Mouse (Mus musculus) 3134 (cell line): ENCODE measurements at regions not wholly inside any gene's neighbourhood (a gene's known extent, or its start where the extent isn't known, plus 50 kb on each side); places are given as distances from the start of the nearest gene placed in this dataset.
A peak's percentile ranks its signal among the peaks of the same experiment; 100 is the strongest.

Source experiments
- DNase-seq: peaks from one replicate; pipeline ENCODE4 v3.0.0-alpha.2; 2011; ENCODE audit warnings: low spot score; ENCODE audit not compliant: insufficient read length; ENCODE audit errors: extremely low read depth

DNA sequence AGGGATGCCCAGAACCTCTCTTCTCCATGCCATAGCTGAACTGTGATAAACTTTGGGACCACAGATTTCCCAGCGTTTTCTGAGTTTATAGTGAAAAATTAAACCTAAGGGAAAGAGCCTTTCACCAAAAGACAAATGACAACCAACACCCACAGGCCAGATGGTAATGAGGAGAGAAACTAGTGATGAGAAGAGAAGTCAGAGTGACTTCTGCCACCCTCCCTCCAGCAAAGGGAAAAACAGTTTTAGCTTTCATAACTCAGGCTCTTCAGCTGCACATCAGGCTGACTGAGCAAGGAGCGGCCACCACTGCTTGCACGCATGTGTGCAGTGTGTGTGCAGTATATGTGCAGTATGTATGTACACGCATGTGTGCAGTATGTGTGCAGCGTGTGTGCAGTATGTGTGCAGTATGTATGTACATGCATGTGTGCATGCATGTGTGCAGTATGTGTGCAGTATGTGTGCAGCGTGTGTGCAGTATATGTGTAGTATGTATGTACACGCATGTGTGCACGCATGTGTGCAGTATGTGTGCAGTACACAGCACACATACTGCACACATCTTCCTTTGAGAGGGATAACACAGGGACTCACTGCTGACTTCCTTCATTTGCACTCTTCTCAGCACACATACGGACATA is 208.1 kb upstream of the Ppargc1a start:
- no peak for DNase-seq

DNA sequence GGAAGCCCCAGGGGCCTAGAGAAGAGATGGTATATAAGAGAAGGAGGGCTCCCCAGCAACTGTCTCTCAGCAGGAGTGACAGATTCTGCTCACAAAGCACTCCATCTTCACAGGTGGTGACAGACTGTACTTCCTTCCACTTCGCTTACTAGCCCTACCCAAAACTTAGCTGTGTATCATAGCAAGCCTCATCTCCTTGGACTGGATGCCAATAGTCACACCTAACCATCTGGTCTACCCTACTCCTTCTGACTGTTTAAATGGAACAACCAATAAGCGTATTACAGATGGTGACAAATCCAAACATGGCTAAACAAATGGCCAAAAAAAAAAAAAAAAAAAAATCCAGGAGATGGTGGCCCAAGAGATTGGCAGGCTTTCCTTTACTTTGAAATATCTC is 204.1 kb upstream of the Ppargc1a start:
- DNase-seq = no peak

DNA sequence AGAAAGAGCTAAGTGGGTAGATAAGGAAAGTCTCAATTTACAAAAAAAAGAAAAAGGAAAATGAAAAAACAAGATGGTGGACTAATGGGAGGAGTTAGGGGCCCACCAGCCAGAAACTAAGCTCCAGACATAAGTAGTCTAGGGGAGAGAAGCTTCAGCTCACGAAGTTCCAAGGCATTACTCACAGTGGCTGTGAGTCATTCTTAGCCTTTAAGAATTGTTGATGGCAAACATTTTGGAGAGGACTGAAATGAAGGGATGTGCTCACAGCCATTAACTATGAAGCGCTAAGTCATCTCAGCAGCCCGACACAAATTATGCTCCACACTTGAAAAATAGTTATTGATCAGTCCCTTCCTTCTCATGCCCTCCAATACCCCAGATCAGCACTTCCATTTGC is 198.6 kb upstream of the Ppargc1a start:
- DNase-seq = no peak

DNA sequence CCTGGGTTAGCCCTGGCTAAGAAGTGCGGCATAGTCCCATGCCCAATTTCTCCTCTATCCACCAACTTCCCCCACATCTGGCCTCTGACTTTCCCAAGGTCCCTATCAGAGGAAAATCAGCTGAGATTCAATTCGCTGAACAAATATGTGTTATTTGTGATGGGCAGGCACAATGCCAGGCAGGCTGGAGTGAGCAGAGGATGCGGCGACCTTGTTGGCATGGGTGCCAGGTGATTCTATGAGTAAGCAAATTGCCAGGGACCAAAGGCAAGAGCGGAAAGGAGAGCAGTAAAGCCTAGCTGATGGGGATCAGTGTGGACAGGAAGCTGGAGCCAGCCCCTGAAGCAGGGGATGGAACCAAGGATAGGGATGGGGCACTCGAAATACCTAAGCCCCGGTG is 196.9 kb upstream of the Ppargc1a start:
- DNase-seq = no peak

DNA sequence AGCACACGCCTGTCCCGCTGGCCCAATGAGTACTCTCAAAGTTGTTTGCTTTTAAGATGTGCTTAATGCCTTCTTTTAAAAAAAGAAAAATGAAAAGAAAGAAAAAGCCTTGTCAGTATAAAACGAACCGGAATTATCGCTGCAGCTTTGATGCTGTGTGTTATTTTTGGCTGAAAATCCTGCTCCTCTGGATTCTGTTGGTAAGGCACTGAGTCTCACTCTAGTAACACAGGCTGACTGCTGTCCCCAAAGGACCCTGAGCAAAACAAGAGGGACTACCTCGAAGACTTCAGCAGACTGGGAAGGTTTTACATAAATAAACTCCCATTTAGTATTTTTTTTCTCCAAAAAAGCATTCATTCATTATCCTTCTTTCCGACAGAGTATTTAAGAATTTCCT is 196.1 kb upstream of the Ppargc1a start:
- DNase-seq = no peak

DNA sequence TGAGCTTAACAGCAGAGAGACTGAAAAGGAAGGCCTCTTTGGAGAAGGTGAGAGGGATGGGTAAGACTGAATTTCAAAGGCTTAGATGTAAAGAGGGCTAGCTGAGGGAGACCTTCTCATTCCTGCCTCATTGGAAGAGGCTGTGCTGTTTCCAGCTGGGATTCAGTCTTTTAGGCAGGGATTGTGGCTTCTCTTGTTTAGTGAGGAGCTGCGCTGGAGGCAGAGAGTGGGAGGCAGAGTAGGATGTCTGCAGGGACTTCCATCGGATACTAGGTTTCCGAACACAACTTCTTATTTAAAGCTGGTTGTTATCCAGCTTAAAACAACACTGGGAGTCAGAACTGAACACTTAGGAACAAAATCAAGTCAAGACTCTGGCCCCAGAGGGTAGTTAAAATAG is 194.8 kb upstream of the Ppargc1a start:
- no peak for DNase-seq

DNA sequence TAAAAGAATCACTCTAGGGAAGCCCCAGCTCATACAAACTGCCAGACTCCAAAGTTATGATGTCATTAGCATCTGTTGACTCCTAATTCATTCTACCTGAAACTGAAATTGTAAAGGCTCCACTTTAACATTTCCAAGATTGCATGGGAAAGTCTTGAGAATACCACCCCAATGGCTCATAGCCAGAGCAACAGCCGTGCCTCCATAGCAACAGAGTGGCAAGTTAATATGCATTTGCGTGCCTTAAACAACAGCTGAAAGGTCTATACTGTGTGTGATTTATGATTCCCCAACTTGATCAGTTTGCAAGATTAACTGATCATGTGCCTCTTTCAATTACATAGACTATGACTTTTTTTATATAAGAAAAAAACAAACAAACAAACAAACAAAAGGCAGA is 190.8 kb upstream of the Ppargc1a start:
- DNase-seq = no peak

DNA sequence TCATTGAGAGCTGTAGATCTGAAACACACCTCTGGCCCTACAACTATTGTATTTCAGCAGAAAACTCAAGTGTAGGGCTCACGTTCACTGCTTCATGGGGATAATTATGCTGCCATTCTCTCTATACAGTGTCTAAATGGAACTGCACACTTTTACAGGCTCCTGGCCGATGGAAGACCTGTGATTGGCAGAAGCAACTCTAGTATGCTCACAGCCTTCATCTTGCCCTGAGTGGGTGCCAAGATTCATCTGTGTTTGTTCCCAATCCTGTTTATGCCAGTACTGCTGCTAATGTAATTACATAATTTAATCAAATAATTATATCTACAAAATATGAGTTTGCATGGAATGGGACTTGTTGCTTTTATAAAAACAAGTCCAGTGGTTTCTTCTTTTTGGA is 190.3 kb upstream of the Ppargc1a start:
- no peak for DNase-seq

DNA sequence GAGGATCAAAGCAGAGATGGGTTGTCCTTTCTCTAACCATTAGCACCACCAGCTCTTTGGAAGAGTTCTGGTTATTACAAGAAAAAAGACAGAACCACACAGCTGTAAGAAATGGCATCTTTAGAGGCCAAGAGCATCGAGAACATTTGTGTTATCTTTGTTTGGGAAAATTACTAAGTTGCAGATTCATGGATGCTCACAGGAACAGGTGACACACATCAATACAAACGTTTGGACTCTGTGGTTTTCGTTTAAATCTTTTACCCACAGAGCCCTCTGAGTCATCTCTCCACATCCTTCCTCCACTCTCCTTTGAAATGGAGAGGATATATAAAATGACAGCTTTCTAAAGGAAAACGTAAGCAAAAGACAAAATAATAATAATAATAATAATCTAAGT is 184.5 kb upstream of the Ppargc1a start:
- no peak for DNase-seq

DNA sequence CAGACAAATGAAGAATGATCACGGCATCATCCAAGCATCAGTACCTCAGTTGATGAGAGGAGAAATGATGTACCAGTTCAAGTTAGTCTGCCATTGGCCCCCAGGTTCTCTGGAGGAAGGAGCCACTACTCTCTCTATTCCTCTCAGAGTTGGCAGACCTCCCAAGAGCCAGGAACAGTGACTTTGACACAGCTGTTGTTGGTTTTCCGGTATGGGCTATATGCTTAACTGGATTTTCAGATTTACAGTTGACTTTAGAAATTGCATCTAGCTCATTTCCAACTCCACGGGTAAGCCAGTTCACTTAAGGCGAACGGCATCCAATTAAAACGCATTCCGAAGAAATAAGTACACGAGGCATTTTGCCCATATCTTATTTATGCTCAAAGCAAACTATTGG is 182.9 kb upstream of the Ppargc1a start:
- DNase-seq = no peak

DNA sequence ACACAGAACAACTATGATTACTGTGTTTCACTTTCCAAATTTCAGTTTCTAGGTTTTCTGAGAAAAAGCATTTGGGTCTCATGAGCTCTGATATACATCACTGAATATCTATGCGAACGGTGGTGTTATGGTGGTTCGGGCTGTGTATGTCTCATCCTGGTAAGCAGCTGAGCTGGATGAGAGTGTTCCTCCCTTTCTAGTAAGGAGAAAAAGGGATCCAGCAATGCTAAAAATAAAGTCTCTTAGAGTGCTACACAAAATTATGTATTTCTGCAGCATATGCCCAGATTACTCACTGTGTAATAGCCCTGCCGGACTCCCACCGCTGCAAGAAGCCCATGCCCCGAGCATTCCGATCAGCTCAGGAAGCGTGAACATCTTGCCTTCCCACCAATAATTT is 173.4 kb upstream of the Ppargc1a start:
- DNase-seq = no peak

DNA sequence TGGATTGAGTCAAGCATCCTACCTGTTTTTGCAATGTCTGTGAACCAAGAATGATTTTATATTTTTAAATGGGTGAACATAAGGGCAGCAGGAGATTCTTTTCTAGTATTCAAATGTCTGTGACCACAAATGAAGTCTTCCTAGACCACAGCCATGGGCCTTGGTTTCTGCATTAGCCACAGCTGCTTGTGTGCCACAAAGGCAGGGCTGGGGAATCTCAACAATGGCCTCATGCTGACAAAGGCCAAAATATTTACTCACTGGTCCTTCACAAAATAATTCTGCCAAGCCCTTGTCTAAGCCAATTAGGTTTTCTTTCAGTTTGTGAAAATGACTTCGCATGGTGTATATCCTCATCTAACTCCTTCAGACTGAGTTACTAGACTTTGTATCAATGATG is 162.7 kb upstream of the Ppargc1a start:
- DNase-seq = no peak

DNA sequence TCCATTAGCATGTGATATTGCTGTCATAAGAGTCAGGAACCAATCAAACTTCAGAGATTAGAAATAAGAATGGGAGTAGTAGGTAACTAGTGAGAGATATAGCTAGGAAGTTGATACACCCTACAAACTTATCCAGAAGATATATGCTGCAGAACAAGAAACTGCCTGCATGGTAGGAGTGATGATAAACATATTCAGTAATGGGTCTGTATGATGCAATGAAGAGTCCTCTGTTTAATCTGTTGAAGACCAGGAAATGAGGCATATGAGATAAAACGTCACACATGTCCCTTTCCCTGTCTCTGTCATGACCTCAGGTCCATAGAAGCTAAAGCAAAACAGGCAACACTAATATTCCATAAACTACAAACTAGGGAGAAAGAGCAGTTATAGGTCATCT is 162.2 kb upstream of the Ppargc1a start:
- DNase-seq = no peak

DNA sequence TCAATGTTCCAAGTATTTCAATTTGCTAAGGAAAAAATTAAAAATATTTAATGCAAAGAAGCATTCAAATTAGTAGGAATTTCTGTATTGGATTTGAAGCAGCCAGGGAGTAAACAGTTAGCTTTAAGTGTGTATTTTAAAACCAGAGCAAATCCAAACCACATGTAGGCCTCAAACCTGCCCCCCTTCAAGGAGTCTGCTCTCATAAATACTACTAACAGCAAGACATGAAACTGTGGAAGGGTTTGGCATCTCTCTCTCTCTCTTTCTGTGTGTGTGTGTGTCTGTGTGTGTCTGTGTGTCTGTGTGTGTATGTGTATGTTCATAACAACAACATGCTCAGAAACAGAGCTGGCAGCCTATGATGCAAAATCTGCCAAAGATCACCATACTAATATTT is 159.2 kb upstream of the Ppargc1a start:
- no peak for DNase-seq

DNA sequence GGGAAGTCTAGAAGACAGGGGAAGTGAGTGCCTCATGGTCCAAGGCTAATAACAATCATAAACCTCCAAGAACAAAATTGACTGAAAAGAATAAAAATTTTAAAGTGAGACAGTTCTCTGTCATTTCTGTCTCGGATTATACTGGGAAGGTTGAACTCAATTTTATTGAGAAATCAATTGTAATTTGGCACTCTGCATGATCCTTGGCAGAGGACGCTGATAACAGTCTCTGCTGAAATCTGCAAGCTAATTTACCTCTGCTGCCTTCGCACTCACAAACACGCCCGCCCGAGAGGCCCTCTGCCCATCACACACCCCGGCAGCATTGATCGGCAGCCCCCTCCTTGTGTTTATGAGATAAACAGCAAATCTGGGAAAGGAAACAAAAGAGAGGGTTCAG is 151.4 kb upstream of the Ppargc1a start:
- no peak for DNase-seq

DNA sequence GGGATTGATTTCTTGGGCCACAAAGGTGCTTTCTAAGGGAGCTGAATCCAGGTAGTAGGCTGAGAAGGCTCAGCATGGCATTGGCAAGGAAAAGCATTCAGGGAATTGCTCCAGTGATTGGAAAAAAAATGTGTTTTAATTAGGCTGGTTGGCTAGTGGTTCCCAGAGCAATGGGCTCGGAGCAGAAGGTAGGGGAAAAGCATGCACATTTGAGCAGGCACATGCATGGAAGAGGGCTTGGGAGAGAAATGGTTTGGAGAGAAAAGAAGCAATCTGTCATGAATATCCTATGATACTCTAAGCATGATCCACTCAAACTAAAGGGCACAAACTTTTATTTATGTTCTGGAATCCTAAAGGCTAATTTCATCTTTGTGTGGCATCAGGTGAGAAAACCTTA is 150.9 kb upstream of the Ppargc1a start:
- DNase-seq = no peak

DNA sequence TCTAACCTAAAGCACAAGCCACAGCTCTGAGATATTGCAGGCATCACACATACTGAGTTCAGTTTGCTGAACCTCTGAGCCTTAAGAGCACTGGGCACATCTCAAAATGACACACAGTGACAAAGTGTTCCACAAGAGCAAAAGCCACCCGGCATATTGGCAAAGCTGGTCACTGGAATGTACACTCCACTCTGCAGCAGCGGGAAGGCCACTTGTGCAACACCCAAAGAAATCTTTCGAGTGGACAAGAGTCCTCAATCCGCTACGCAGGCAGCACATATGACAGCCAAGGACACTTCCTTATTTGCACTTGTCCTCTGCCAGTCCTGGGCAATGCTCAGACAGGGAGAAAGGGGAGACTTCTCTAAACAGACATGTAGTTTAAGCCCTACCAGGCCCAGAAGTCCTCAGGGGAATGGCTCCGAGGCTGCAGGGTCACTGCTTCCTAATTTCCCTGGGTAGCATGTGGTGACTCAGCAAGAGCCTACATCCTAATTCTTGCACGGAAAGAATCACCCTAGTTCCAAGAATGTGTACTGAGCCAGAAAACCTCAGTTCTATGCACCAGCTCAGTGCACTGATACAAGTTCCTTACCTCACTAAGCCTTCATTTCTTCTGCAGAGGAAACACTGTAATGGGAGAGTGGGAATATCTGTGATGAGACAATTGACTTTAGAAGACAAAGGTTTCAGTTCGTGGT is 144.5 kb upstream of the Ppargc1a start:
- DNase-seq = peak; percentile 1

DNA sequence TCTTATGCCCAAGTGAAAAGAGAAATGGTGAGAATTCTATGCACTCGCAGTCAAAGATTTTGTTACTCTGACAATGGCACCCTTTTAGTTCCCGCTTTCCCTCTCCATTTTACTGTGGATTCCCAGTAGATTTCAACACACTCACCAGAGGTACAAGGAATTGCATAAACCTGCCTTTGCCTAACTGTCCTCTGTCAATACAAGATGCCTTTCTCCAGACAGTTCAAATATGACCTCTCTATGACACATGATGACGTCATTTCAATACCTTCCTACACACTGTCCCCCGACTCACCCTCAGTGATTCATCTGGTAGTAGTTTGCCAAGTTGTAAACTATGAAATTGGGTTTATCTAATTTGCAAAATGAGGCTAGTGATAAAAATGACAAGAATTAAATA is 143.1 kb upstream of the Ppargc1a start:
- DNase-seq = no peak

DNA sequence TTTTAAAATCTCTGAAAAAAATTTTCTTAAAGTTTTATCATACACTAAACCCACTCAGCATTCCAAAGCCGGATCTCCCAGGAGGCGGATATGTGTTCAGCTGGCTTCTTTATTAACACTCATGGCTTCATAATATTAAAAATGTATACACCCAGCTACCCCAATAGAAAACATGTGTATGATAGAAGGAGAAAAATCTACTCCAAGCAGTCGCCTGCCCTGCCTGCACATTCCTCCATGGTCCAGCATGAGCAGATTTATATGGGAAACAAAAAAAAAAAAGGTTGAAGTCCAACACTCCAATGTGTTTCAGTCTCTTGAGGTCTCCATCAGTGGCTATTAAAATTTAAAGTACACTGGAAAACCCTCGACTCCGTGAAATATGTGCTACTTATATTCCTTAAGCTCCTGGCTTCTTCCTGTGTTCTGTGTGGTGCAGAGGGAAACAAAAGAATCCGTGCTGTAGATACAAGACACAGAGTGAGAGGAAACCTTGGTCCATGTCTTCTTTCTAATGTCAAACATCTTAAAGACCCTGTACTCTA is 142.0 kb upstream of the Ppargc1a start:
- no peak for DNase-seq

DNA sequence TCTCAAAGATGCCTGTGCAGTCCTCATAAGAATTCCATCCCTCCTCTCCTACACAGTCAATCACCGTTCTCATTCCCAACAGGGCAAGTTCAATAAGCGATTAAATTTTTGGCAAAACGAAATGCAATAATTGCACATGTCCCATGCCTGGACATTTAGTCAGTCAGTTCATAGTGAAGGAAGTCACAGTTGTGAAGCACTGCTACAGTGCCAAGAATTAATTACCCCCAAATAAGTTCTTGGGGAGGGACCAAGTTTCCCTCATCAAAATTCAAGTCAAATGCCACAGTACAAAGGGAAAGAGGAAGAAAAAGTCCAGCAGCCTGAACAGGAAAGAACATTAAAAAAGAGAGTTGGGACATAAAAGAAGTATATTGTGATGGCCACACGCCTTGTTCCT is 112.4 kb upstream of the Ppargc1a start:
- DNase-seq = no peak

DNA sequence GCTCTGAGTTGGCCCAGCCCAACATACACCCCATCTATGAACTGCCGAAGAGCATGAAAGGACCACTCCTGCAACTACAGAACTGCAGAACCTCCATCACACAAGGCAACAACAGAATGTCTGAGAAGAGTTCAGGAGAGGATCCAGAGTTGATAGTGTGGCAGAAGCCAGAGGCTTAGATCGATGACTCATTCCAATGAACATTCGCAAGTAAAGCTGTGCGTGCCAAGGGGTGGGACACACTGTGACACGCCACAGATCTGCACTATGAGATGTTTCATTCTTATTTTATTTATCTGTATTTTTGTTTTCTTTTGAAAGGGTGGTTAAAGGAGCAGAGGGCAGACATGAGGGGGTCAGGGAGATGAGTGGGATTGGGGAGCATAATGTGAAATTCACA is 103.7 kb upstream of the Ppargc1a start:
- no peak for DNase-seq

DNA sequence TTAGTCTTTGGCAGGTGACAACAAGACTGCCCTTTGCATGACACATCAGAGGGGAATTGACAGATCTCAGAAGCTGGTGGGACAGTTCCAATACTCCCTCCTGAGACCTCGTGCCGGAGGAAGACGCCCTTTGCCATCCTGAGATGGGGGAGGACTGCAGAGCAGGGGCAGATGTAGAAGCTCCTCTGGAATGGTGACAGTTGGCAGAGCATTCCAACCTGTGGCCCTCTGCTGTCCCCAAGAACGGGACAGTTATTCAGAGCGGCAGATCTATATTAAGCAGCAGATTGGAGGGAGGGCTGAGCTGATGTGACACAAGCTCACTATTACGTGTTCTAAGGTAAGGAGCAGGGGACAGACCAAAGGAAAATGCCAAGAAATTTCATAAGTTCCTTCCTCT is 97.7 kb upstream of the Ppargc1a start:
- DNase-seq = no peak
